Mouse (Mus musculus) T-helper 17 cell (primary cell): Measurements from ENCODE around the gene Sh3d19.

Experiments
- in situ Hi-C, 2 experiments: fragments of 300-600 bp; cut with MboI, MseI; formaldehyde crosslinking; loops; 1 replicate in 1 of 2; 2 replicates in 1 of 2; pipeline ENCODE4 v1.15.1; 2025; ENCODE audit warnings: high pct_unique_total_duplicates in 2 of 2

The Sh3d19 gene

GRCm38 (mm10) chr3:86134939-86135638, 164.2 kb downstream of the Sh3d19 start:
- in situ Hi-C loops: loop anchor here in 1 of 2 experiments (10.0 kb wide), 1 partner anchor 560 kb away; the partner anchor contains the start of gene Gatb

- in situ Hi-C loops: loop anchor here in 1 of 2 experiments (10.0 kb wide), 1 partner anchor 561 kb away; the partner anchor contains the start of gene Gatb
These were observed 165.1 kb downstream of the Sh3d19 start for GRCm38 (mm10) chr3:86135886-86136563.

DNA sequence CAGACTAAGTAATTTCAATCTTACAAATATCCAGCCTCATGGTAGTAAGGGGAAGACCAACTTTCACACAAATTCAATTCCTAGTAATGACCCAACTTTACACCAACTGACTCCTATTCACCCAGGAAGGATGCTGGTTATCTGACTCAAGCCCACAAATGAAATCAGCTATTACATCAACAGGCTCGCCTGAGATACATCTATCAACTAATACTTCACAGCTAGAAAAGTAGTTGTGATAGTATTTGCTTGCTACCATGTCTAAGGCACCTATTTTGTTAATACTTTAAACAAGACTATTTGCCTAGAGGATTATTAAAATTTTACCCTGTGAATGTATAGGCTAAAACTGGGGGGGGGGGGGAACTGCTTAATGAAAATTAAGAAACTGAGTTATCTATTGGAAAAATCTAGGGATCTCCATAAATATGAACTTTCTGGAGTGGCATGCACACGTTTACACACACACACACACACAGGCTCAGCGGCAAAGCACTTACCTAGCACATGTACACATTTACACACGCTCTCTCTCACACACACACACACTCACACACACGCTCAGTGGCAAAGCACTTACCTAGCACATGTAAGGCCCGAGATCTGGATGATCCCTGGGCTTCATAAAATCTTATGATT, 166.1 kb downstream of the Sh3d19 start:
- in situ Hi-C loops: loop anchor here in 1 of 2 experiments (10.0 kb wide), 1 partner anchor 562 kb away; the partner anchor contains the start of gene Gatb

DNA sequence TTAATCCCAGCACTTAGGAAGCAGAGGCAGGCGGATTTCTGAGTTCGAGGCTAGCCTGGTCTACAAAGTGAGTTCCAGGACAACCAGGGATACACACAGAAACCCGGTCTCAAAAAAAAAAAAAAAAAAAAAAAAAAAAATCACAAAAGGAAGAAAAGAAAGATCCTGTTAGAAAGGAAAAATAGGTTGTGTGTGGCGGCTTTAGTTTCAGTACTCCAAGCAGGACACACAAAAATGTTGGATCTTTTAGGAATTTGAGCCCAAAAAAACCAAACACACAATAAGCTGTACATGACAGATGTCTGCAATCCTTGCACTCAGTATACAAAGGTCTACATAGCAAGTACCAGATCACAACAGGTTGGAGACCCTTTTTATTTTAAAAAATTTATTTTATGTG, 168.8 kb downstream of the Sh3d19 start:
- in situ Hi-C loops: loop anchor here (5.0 to 10.0 kb wide), 3 partner anchors 73 to 1225 kb away; partner anchors contain the start of gene Gatb (in 1 of the 2)

- in situ Hi-C loops: loop anchor here in 1 of 2 experiments (5.0 to 10.0 kb wide), 2 partner anchors 71 to 1223 kb away; no protein-coding TSS in a partner anchor
These were observed 170.5 kb downstream of the Sh3d19 start for GRCm38 (mm10) chr3:86141366-86141765.

- in situ Hi-C loops: loop anchor here in 1 of 2 experiments (5.0 to 10.0 kb wide), 2 partner anchors 70 to 1223 kb away; no protein-coding TSS in a partner anchor
These were observed 171.0 kb downstream of the Sh3d19 start for GRCm38 (mm10) chr3:86141886-86142262.

- in situ Hi-C loops: loop anchor here in 1 of 2 experiments (5.0 to 10.0 kb wide), 2 partner anchors 70 to 1222 kb away; no protein-coding TSS in a partner anchor
These were observed 171.5 kb downstream of the Sh3d19 start, which contains the start of gene Rps3a1 for GRCm38 (mm10) chr3:86142263-86142933. TSS of gene Rps3a1 (minus strand) at chr3:86142702.

- in situ Hi-C loops: loop anchor here in 1 of 2 experiments (5.0 to 10.0 kb wide), 2 partner anchors 69 to 1222 kb away; no protein-coding TSS in a partner anchor
These were observed 172.0 kb downstream of the Sh3d19 start for GRCm38 (mm10) chr3:86142934-86143317.

DNA sequence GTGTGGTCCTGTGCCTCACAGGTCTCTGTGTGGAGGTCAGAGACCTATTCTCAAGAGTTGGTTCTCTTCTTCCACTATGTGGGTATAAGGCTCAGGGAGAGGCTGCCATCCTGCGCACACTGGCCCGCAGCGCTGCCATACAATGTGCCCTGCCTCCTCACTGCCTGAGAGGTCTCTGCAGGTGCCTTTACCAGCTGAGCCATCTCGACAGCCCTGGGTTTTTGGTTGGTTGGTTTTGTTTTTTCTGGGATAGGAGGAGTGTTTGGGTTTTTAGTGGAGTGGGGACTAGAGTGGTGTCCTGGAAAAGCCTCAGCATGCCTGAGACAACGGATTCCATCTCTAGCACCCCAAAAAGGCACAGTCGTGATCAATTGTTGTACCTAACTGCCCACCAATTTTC, 172.4 kb downstream of the Sh3d19 start:
- in situ Hi-C loops: loop anchor here in 1 of 2 experiments (5.0 to 10.0 kb wide), 2 partner anchors 69 to 1221 kb away; no protein-coding TSS in a partner anchor

DNA sequence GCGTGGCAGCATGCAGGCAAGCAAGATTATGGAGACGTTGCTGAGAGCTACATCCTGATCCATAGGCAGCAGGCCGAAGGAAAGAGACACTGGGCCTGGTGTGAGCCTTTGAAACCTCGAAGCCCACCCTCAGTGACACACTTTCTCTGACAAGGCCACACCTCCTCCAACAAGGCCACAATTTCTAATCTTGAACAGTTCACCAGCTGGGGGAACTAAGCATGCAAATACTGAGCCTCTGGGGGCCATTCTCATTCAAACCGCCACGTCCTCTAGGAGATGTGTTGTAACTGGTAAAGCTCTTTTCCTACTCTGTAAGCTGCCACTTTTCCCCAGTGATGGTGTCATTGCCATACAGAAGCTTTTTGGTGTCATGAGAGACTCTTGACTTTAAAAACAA, 178.2 kb downstream of the Sh3d19 start:
- in situ Hi-C loops: loop anchor here in 1 of 2 experiments (10.0 kb wide), 1 partner anchor 1216 kb away; no protein-coding TSS in a partner anchor

DNA sequence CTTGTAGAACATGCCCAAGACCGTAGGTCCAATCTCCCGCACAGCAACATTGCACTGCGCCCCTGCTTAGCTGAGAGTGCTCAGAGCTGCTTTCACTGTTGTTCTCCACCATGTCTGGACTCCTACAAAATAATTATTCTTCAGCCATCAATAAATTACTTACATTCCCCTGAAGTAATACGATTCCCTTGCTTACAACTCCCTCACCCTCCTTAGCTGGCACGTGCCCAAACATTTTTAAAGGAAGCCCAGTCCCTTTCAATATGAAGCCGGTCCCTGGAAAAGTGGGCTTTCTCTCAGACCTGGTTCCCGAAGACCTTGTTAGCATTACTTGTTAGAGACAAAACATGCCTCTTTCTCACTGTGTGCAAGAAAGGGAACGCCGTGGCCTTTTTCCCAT, 178.6 kb downstream of the Sh3d19 start:
- in situ Hi-C loops: loop anchor here in 1 of 2 experiments (10.0 kb wide), 1 partner anchor 1215 kb away; no protein-coding TSS in a partner anchor

DNA sequence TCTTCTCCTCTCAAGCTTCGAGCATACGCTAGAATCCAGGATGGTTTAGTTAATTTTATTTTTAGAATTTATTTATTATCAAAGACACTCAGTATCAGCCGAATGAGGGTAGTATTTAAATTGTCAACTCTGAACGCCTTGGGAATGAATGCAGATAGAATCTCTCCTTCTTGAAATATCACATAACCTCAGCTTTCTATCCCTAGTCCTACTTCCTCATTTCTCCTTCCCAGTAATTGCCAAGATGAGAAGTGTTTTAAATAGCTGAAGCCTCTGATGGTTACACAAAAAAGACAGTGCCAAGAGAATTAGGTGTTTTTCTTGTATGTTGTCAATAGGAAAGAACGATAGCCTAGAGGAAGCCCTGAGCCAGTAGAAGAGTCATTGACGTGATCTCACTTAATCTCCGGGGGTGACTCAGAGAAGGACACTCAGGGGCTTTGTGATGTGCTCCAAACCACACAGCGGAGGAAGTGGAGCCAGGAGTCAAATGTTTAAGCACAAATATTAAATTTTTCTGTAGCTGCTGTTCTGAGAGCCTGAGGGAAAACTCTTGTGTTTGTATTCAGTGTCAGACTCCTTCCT, 198.0 kb downstream of the Sh3d19 start:
- in situ Hi-C loops: no loop called here

GRCm38 (mm10) chr3:86179714-86180113, 208.8 kb downstream of the Sh3d19 start:
- in situ Hi-C loops: loop anchor here in 1 of 2 experiments (25.0 kb wide), 1 partner anchor 2008 kb away; no protein-coding TSS in a partner anchor
